Comparison of ENCODE assay signal across 25 mouse cellular contexts in genomic region chr11:82874924-82875323, GRCm38 (mm10). TPM values are rescaled to one million over a fixed set of nuclear protein-coding genes. Genes with fewer than 3 reads are reported as not detected.
DNase-seq lines count a peak whose midpoint lies in the region; ATAC-seq lines count a peak whose summit lies in the region.
"Had no signal": no experiment of that assay in that cellular context is flagged by ENCODE, and none has a peak within 500 bp of the region (broad histone marks: within the 10 kb centered on the region; RNA-seq: fewer than 3 reads in every experiment).

No protein-coding gene starts in this region.

- H3K4me3 ChIP-seq in heart, embryonic 11.5 days (ENCODE audit: low read depth, low read length) = no peak overlapping the region; the same call in 1 of the 2 replicates
- H3K4me3 ChIP-seq in megakaryocyte, embryonic 14.5 days (replicated peaks) = peak overlapping the region; percentile 18
- no peak overlapping the region for H3K4me3 ChIP-seq in liver, embryonic 13.5 days (replicated peaks)
- no peak overlapping the region for H3K4me3 ChIP-seq in kidney, embryonic 15.5 days (replicated peaks)
- H3K4me3 ChIP-seq: forebrain, embryonic 15.5 days; hindbrain, embryonic 15.5 days; intestine, embryonic 15.5 days; left cerebral cortex, adult 2 months; neural tube, embryonic 12.5 days had no signal

- ATAC-seq in heart, embryonic 11.5 days (replicated peaks; ENCODE audit: insufficient number of reproducible peaks, low FRiP score, low TSS enrichment) = no peak
- ATAC-seq in megakaryocyte, adult 5-6 weeks (ENCODE audit: poor library complexity, severe bottlenecking) = no peak
- peak; percentile 19; the same call in 1 of the 2 replicates for ATAC-seq in liver, embryonic 13.5 days (ENCODE audit: low read depth)
- no peak for ATAC-seq in kidney, embryonic 15.5 days (replicated peaks; ENCODE audit: low FRiP score)
- ATAC-seq: forebrain, embryonic 15.5 days; intestine, embryonic 15.5 days had no signal

- intact Hi-C loops in heart, postnatal 10 days (cut with DNase I) = no loop called here

- 24% methylated on average over 5 of the region's 5 CpGs for WGBS in heart, embryonic 11.5 days (ENCODE audit: insufficient replicate concordance)
- 11% methylated on average over 5 of the region's 5 CpGs for WGBS in liver, embryonic 13.5 days (ENCODE audit: insufficient replicate concordance)
- WGBS in kidney, embryonic 15.5 days = 56% methylated on average over 5 of the region's 5 CpGs

- no peaks in the 10 kb centered on the region; the same call in 1 of the 2 replicates for H3K4me1 ChIP-seq in heart, embryonic 11.5 days (ENCODE audit: control insufficient read depth, insufficient read depth, low read length)
- peaks cover 21% of the 10 kb centered on the region for H3K4me1 ChIP-seq in megakaryocyte, embryonic 14.5 days
- H3K4me1 ChIP-seq in liver, embryonic 13.5 days (replicated peaks) = peaks cover 21% of the 10 kb centered on the region
- H3K4me1 ChIP-seq in kidney, embryonic 15.5 days = peaks cover 5% of the 10 kb centered on the region; the same call in 1 of the 2 replicates
- H3K4me1 ChIP-seq: intestine, embryonic 15.5 days had no signal

- peak overlapping the region; percentile 39 for H3K4me2 ChIP-seq in heart, embryonic 11.5 days
- H3K4me2 ChIP-seq in liver, embryonic 13.5 days = peak overlapping the region; percentile 26
- no peak overlapping the region for H3K4me2 ChIP-seq in kidney, embryonic 15.5 days
- H3K4me2 ChIP-seq: forebrain, embryonic 15.5 days; hindbrain, embryonic 15.5 days; intestine, embryonic 15.5 days; midbrain, embryonic 11.5 days; neural tube, embryonic 12.5 days had no signal

- H3K9ac ChIP-seq in heart, embryonic 11.5 days (ENCODE audit: low read depth, low read length) = 0 out of 2 replicates have a peak overlapping the region, but pooled peaks have one; percentile 43
- peak overlapping the region; percentile 34; the same call in 1 of the 2 replicates for H3K9ac ChIP-seq in liver, embryonic 13.5 days
- no peak overlapping the region for H3K9ac ChIP-seq in kidney, embryonic 15.5 days
- H3K9ac ChIP-seq: forebrain, embryonic 15.5 days; hindbrain, embryonic 15.5 days; intestine, embryonic 15.5 days; neural tube, embryonic 12.5 days had no signal

- H3K27ac ChIP-seq in heart, embryonic 11.5 days (ENCODE audit: low read depth, low read length) = no peak overlapping the region
- H3K27ac ChIP-seq in liver, embryonic 13.5 days = peak overlapping the region; percentile 70
- H3K27ac ChIP-seq in kidney, embryonic 15.5 days = no peak overlapping the region
- H3K27ac ChIP-seq: forebrain, embryonic 15.5 days; hindbrain, embryonic 15.5 days; intestine, embryonic 15.5 days; left cerebral cortex, adult 2 months; neural tube, embryonic 12.5 days had no signal

- no peaks in the 10 kb centered on the region; the same call in 1 of the 2 replicates for H3K36me3 ChIP-seq in heart, embryonic 11.5 days (ENCODE audit: control insufficient read depth, insufficient read depth, low read length)
- H3K36me3 ChIP-seq in megakaryocyte, embryonic 14.5 days (replicated peaks; ENCODE audit: low read length) = peaks cover 52% of the 10 kb centered on the region
- peaks cover 10% of the 10 kb centered on the region; the same call in 1 of the 2 replicates for H3K36me3 ChIP-seq in liver, embryonic 13.5 days
- H3K36me3 ChIP-seq in kidney, embryonic 15.5 days = peaks cover 7% of the 10 kb centered on the region
- H3K36me3 ChIP-seq: forebrain, embryonic 15.5 days; hindbrain, embryonic 15.5 days had no signal

- H3K27me3 ChIP-seq in heart, embryonic 11.5 days (ENCODE audit: control insufficient read depth, insufficient read depth, low read length) = no peaks in the 10 kb centered on the region
- no peaks in the 10 kb centered on the region for H3K27me3 ChIP-seq in megakaryocyte, embryonic 14.5 days (replicated peaks)
- no peaks in the 10 kb centered on the region for H3K27me3 ChIP-seq in liver, embryonic 13.5 days
- H3K27me3 ChIP-seq in kidney, embryonic 15.5 days = no peaks in the 10 kb centered on the region
- H3K27me3 ChIP-seq: CH12.LX; forebrain, embryonic 15.5 days; hindbrain, embryonic 15.5 days; intestine, embryonic 15.5 days; neural tube, embryonic 12.5 days had no signal

- no peaks in the 10 kb centered on the region for H3K9me3 ChIP-seq in heart, embryonic 11.5 days (replicated peaks; ENCODE audit: control insufficient read depth, low read length)
- peaks cover 3% of the 10 kb centered on the region; the same call in 1 of the 2 replicates for H3K9me3 ChIP-seq in megakaryocyte, embryonic 14.5 days
- no peaks in the 10 kb centered on the region for H3K9me3 ChIP-seq in liver, embryonic 13.5 days (replicated peaks)
- H3K9me3 ChIP-seq in kidney, embryonic 15.5 days (replicated peaks) = no peaks in the 10 kb centered on the region
- H3K9me3 ChIP-seq: forebrain, embryonic 15.5 days; hindbrain, embryonic 15.5 days; intestine, embryonic 15.5 days; neural tube, embryonic 12.5 days had no signal

- no peak for DNase-seq in heart, postnatal 10 days
- DNase-seq in liver, embryonic 13.5 days = no peak
- no peak for DNase-seq in natural killer cell, adult 2 months (ENCODE audit: low spot score in 2 of 2)
- DNase-seq: adrenal gland, postnatal 36 days; cerebellum, adult 2 months; cerebellum, postnatal 36 days; kidney, adult 9 months; kidney, postnatal 36 days; left cerebral cortex, postnatal 4 days; thymus, postnatal 25 days had no signal

RNA-seq across cellular contexts. Expression of gene Rffl, which starts 3.9 kb away (rescaled TPM):
- 6.4 and 7.4 TPM in 2 replicates for polyA plus RNA-seq in heart, embryonic 11.5 days (2014; fragmentation: Nextera tagmentation; extraction: Ambion mirVana)
- 1 to 10 TPM; 4.5 to 5.7 TPM for total RNA-seq in heart, postnatal 10 days (2021)
- 5.6 and 33.5 TPM in 2 replicates for polyA plus RNA-seq in megakaryocyte, embryonic 14.5 days (2012; ENCODE audit: insufficient read depth, low replicate concordance)
- total RNA-seq in megakaryocyte, adult 5-6 weeks (2015) = 20.5 and 26.7 TPM in 2 replicates
- total RNA-seq in megakaryocyte, adult 5-6 weeks (2017) = 20.1 and 25.4 TPM in 2 replicates
- polyA plus RNA-seq in liver, embryonic 13.5 days (2015; fragmentation: Nextera tagmentation; extraction: Ambion mirVana) = 20.2 and 25.3 TPM in 2 replicates
- 22.3 and 23.6 TPM in 2 replicates for polyA plus RNA-seq in kidney, embryonic 15.5 days (2015; fragmentation: Nextera tagmentation; extraction: Ambion mirVana)

RNA-seq across cellular contexts. Expression of gene Rad51d, which starts 15.5 kb away (rescaled TPM):
- 15.3 and 16.4 TPM in 2 replicates for polyA plus RNA-seq in heart, embryonic 11.5 days (2014; fragmentation: Nextera tagmentation; extraction: Ambion mirVana)
- 10 to 100 TPM; 10.9 to 11.0 TPM for total RNA-seq in heart, postnatal 10 days (2021)
- 1.3 and 11.6 TPM in 2 replicates for polyA plus RNA-seq in megakaryocyte, embryonic 14.5 days (2012; ENCODE audit: insufficient read depth, low replicate concordance)
- 7.1 and 7.9 TPM in 2 replicates for total RNA-seq in megakaryocyte, adult 5-6 weeks (2015)
- 8.8 and 10.3 TPM in 2 replicates for total RNA-seq in megakaryocyte, adult 5-6 weeks (2017)
- polyA plus RNA-seq in liver, embryonic 13.5 days (2015; fragmentation: Nextera tagmentation; extraction: Ambion mirVana) = 6.8 and 8.0 TPM in 2 replicates
- polyA plus RNA-seq in kidney, embryonic 15.5 days (2015; fragmentation: Nextera tagmentation; extraction: Ambion mirVana) = 11.1 and 13.9 TPM in 2 replicates

RNA-seq across cellular contexts. Expression of gene Fndc8, which starts 17.0 kb away (rescaled TPM):
- 0.10 TPM in 1 of 2 replicates, not detected in the other for polyA plus RNA-seq in heart, embryonic 11.5 days (2014; fragmentation: Nextera tagmentation; extraction: Ambion mirVana)
- under 1 TPM in 1 of 2 experiments, not detected in 1; 0.12 TPM for total RNA-seq in heart, postnatal 10 days (2021)
- polyA plus RNA-seq in megakaryocyte, embryonic 14.5 days (2012; ENCODE audit: insufficient read depth, low replicate concordance) = not detected in 2 replicates
- not detected in 2 replicates for total RNA-seq in megakaryocyte, adult 5-6 weeks (2015)
- not detected in 2 replicates for total RNA-seq in megakaryocyte, adult 5-6 weeks (2017)
- polyA plus RNA-seq in liver, embryonic 13.5 days (2015; fragmentation: Nextera tagmentation; extraction: Ambion mirVana) = 0.05 and 0.08 TPM in 2 replicates
- 0.18 and 0.39 TPM in 2 replicates for polyA plus RNA-seq in kidney, embryonic 15.5 days (2015; fragmentation: Nextera tagmentation; extraction: Ambion mirVana)
- total RNA-seq: adrenal gland, postnatal 36 days; gastrocnemius, postnatal 4 days; heart, postnatal 25 days; left cerebral cortex, adult 2 months; left cerebral cortex, postnatal 4 days; liver, adult 2 months; monocyte, adult 5-6 weeks had no signal
- polyA plus RNA-seq: cerebellum, adult 2 months; liver, adult 2 months had no signal

RNA-seq across cellular contexts. Expression of gene Nle1, which starts 33.3 kb away (rescaled TPM):
- 16.7 and 22.9 TPM in 2 replicates for polyA plus RNA-seq in heart, embryonic 11.5 days (2014; fragmentation: Nextera tagmentation; extraction: Ambion mirVana)
- total RNA-seq in heart, postnatal 10 days (2021) = 10 to 100 TPM; 11.2 to 13.8 TPM
- 24.4 and 25.1 TPM in 2 replicates for polyA plus RNA-seq in megakaryocyte, embryonic 14.5 days (2012; ENCODE audit: insufficient read depth, low replicate concordance)
- 4.7 TPM in 2 replicates for total RNA-seq in megakaryocyte, adult 5-6 weeks (2015)
- 2.6 and 3.1 TPM in 2 replicates for total RNA-seq in megakaryocyte, adult 5-6 weeks (2017)
- polyA plus RNA-seq in liver, embryonic 13.5 days (2015; fragmentation: Nextera tagmentation; extraction: Ambion mirVana) = 21.3 and 24.3 TPM in 2 replicates
- 34.9 and 40.0 TPM in 2 replicates for polyA plus RNA-seq in kidney, embryonic 15.5 days (2015; fragmentation: Nextera tagmentation; extraction: Ambion mirVana)

RNA-seq across cellular contexts. Expression of gene Unc45b, which starts 35.4 kb away (rescaled TPM):
- polyA plus RNA-seq in heart, embryonic 11.5 days (2014; fragmentation: Nextera tagmentation; extraction: Ambion mirVana) = 174 and 220 TPM in 2 replicates
- total RNA-seq in heart, postnatal 10 days (2021) = 100 to 1,000 TPM; 161 to 177 TPM
- polyA plus RNA-seq in megakaryocyte, embryonic 14.5 days (2012; ENCODE audit: insufficient read depth, low replicate concordance) = not detected in 2 replicates
- total RNA-seq in megakaryocyte, adult 5-6 weeks (2015) = not detected in 2 replicates
- total RNA-seq in megakaryocyte, adult 5-6 weeks (2017) = not detected in 2 replicates
- 0.75 and 1.1 TPM in 2 replicates for polyA plus RNA-seq in liver, embryonic 13.5 days (2015; fragmentation: Nextera tagmentation; extraction: Ambion mirVana)
- polyA plus RNA-seq in kidney, embryonic 15.5 days (2015; fragmentation: Nextera tagmentation; extraction: Ambion mirVana) = 6.0 and 7.1 TPM in 2 replicates
- total RNA-seq: monocyte, adult 5-6 weeks had no signal
